Mouse (Mus musculus) heart, embryonic 10.5 days (tissue): Measurements from ENCODE around the gene Zfp451. TPM values are rescaled to one million over a fixed set of nuclear protein-coding genes. Genes with fewer than 3 reads are reported as not detected.
A peak's percentile ranks its signal among the peaks of the same experiment; 100 is the strongest.
"Not testable (repeated sequence)": the region's sequence is repeated elsewhere in the genome, so short reads cannot be mapped to it uniquely, and the experiment has no call there.

Experiments used
- DNase-seq: peaks from one replicate; pipeline ENCODE4 v3.0.0-alpha.2; 2017; ENCODE audit warnings: low spot score
- H3K27ac ChIP-seq: fragments of 300-500 bp; sonication (generic); 2 replicates; pipeline ENCODE4 v1.5.1; 2016; ENCODE audit warnings: mild to moderate bottlenecking
- H3K27me3 ChIP-seq: fragments of 300-500 bp; sonication (generic); 2 replicates; pipeline ENCODE4 v1.6.1; 2016; ENCODE audit warnings: mild to moderate bottlenecking; ENCODE audit not compliant: poor library complexity, insufficient read depth, severe bottlenecking
- H3K36me3 ChIP-seq: fragments of 300-500 bp; sonication (generic); 2 replicates; pipeline ENCODE4 v1.6.1; 2016; ENCODE audit warnings: mild to moderate bottlenecking, moderate library complexity
- H3K4me1 ChIP-seq: fragments of 300-500 bp; sonication (generic); 2 replicates; pipeline ENCODE4 v1.6.1; 2016; ENCODE audit warnings: mild to moderate bottlenecking
- H3K4me3 ChIP-seq: fragments of 300-500 bp; sonication (generic); 2 replicates; pipeline ENCODE4 v1.5.1; 2016; ENCODE audit warnings: mild to moderate bottlenecking, moderate library complexity
- H3K9me3 ChIP-seq: fragments of 300-500 bp; sonication (generic); 2 replicates; pipeline ENCODE4 v1.6.1; 2016; ENCODE audit warnings: mild to moderate bottlenecking, moderate library complexity
- WGBS: fragments of 180-500 bp; shearing (Covaris S2); methylation state at CpG from one replicate; pipeline ENCODE4 v1.1.7; 2016; 5-methylcytosine and 5-hydroxymethylcytosine counted together
- polyA plus RNA-seq: library from polyadenylated mRNA; unstranded; fragments of >200 nt; fragmentation: Nextera tagmentation; extraction: Ambion mirVana; gene quantifications from 2 replicates; pipeline ENCODE4 v1.2.1, GENCODE M21; 2016

Gene Zfp451
- polyA plus RNA-seq, 1 experiment from 2014 or later = 23.5 TPM

DNA sequence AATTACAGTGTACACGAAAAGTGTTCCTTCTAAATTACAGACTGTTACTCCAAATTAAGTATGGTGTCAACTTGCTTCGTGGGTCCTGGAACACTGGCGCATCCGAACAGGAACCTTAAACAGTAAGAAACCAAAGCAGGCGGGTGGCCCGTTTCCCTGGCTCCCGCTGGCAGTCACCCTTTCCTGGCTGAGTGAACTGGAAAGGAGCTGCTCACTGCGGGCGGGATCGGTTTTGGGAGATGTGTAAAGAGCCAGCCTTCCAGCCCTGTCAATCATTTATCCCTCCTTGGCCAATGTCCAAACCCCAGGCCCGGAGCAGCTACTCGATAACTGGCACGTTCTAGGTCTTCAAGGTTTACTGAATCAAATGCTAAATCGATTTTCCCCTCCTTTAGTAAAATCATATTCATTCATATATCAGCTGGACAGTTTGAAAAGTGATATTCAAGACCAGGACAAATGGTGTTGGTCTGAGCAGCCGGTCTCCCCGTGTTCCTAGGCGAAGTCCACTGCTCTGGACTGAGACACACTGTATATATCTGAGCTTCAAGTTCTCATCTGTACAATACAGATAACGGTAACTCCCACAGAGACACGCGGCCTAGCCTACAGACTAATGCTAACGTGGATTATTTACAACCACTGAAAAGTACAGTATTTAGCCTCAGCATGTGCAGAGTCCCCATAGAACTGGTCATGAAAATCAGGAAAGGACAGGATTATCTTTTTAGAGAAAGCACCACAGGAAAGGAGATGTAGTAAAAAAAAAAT, 59.2 kb downstream of the Zfp451 start:
- peaks cover 28% of the 10 kb centered on the region for H3K4me1 ChIP-seq
- 0 out of 2 replicates have a peak overlapping the region, but pooled peaks have one; percentile 89 for H3K4me3 ChIP-seq
- H3K36me3 ChIP-seq = peaks cover 8% of the 10 kb centered on the region
- peak overlapping the region; percentile 29; the same call in 1 of the 2 replicates for H3K27ac ChIP-seq
- no peak for DNase-seq
- no peaks in the 10 kb centered on the region for H3K9me3 ChIP-seq
- H3K27me3 ChIP-seq = no peaks in the 10 kb centered on the region
- WGBS = 81% methylated on average over 21 of the region's 21 CpGs

DNA sequence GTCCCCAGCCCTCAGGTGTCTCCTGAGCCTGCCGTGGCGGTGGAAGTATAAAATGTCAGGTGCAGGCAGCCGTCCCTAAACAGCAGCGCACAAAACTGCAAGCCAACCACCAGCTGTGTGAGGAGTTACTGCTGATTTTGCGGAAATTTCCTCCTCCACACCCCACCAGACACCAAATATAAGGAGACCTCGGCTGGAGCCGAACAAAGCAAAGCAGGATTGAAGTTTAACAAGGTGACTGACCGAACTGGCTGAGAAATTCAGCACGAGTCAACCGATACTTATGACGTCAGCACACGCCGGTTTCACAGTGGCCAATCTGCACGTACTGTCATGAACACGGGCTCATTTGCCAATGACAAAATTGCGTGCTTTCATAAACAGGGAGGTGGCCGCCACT, 60.3 kb downstream of the Zfp451 start:
- Histone ChIP-seq H3K27ac (no peak overlapping the region), H3K36me3 (peaks cover 10% of the 10 kb centered on the region), H3K4me3 (no peak overlapping the region), H3K4me1 (peaks cover 28% of the 10 kb centered on the region), H3K9me3 (no peaks in the 10 kb centered on the region), H3K27me3 (no peaks in the 10 kb centered on the region)
- DNase-seq = no peak
- 94% methylated on average over 17 of the region's 17 CpGs for WGBS

- no peak overlapping the region for H3K27ac ChIP-seq
- H3K4me3 ChIP-seq = no peak overlapping the region
- peaks cover 35% of the 10 kb centered on the region for H3K36me3 ChIP-seq
- DNase-seq = no peak
- H3K4me1 ChIP-seq = peaks cover 12% of the 10 kb centered on the region
- 82% methylated on average over 10 of the region's 10 CpGs for WGBS
- H3K27me3 ChIP-seq = no peaks in the 10 kb centered on the region
- no peaks in the 10 kb centered on the region for H3K9me3 ChIP-seq
Observed at GRCm38 (mm10) chr1:33751283-33751682, 63.1 kb downstream of the Zfp451 start.

DNA sequence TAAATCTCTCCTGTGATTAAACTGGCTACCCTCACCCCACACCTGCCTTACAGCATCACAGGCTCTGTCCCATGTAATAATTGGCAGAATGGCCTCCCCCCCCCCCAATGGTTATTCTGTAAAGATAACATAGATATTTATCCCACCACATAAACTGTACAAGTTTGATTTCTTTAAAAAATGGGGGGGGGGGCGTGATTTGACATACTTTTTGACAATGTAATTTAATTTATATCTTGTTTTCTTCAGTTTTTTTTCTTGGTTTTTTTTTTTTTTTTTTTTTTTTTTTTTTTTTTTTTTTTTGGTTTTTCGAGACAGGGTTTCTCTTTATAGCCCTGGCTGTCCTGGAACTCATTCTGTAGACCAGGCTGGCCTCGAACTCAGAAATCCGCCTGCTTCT, 64.7 kb downstream of the Zfp451 start:
- H3K36me3 ChIP-seq = peaks cover 49% of the 10 kb centered on the region
- 81% methylated on average over 3 of the region's 4 CpGs for WGBS
- not testable (repeated sequence) for H3K27me3 ChIP-seq, H3K27ac ChIP-seq, H3K4me1 ChIP-seq, DNase-seq, H3K9me3 ChIP-seq, H3K4me3 ChIP-seq

GRCm38 (mm10) chr1:33749109-33749508, 65.3 kb downstream of the Zfp451 start:
- no peaks in the 10 kb centered on the region for H3K27me3 ChIP-seq
- H3K36me3 ChIP-seq = peaks cover 54% of the 10 kb centered on the region
- WGBS = 97% methylated on average over 11 of the region's 11 CpGs
- no peak overlapping the region for H3K27ac ChIP-seq
- H3K9me3 ChIP-seq = no peaks in the 10 kb centered on the region
- no peak for DNase-seq
- no peak overlapping the region for H3K4me3 ChIP-seq
- 0 out of 2 replicates have a peak, but pooled peaks cover 2% of the 10 kb centered on the region for H3K4me1 ChIP-seq

- Histone ChIP-seq H3K36me3 (peaks cover 49% of the 10 kb centered on the region), H3K4me3 (no peak overlapping the region), H3K27me3 (no peaks in the 10 kb centered on the region), H3K9me3 (no peaks in the 10 kb centered on the region), H3K4me1 (no peaks in the 10 kb centered on the region), H3K27ac (no peak overlapping the region)
- no peak for DNase-seq
- 94% methylated on average over 4 of the region's 4 CpGs for WGBS
Observed at GRCm38 (mm10) chr1:33745901-33746300, 68.5 kb downstream of the Zfp451 start.

- not testable (repeated sequence) for H3K9me3 ChIP-seq, H3K27ac ChIP-seq, DNase-seq, H3K27me3 ChIP-seq, H3K4me1 ChIP-seq, H3K4me3 ChIP-seq
- H3K36me3 ChIP-seq = peaks cover 56% of the 10 kb centered on the region
- WGBS = 89% methylated on average over 9 of the region's 9 CpGs
Observed at GRCm38 (mm10) chr1:33744815-33745214, 69.6 kb downstream of the Zfp451 start.

GRCm38 (mm10) chr1:33742903-33743302, 71.5 kb downstream of the Zfp451 start:
- Histone ChIP-seq H3K27ac (no peak overlapping the region), H3K4me1 (no peaks in the 10 kb centered on the region), H3K4me3 (no peak overlapping the region), H3K27me3 (no peaks in the 10 kb centered on the region), H3K9me3 (no peaks in the 10 kb centered on the region), H3K36me3 (peaks cover 54% of the 10 kb centered on the region)
- DNase-seq = no peak
- WGBS = 20% methylated on average over 8 of the region's 8 CpGs

DNA sequence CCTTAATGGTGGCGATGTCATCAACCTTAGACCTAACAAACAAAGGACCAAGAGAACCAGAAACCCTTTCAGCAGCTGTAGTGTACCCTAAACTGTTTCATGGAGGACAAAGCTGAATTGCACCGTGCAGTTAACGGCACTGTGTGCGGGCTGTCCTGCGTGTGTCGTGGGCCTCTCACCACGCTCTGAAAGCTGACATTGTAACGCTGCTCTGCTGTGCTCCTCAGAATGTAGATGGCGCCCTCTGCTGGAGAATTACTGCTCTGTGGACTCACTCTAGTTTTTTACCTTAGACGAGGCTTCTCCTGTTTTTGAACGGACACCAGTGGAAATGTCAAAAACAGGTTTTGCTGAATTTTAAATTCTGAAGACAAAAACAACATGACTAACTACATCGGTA, 75.1 kb downstream of the Zfp451 start:
- Histone ChIP-seq H3K27ac (no peak overlapping the region), H3K36me3 (peaks cover 55% of the 10 kb centered on the region), H3K4me3 (no peak overlapping the region), H3K4me1 (no peaks in the 10 kb centered on the region), H3K27me3 (no peaks in the 10 kb centered on the region), H3K9me3 (no peaks in the 10 kb centered on the region)
- no peak for DNase-seq
- 42% methylated on average over 12 of the region's 12 CpGs for WGBS

DNA sequence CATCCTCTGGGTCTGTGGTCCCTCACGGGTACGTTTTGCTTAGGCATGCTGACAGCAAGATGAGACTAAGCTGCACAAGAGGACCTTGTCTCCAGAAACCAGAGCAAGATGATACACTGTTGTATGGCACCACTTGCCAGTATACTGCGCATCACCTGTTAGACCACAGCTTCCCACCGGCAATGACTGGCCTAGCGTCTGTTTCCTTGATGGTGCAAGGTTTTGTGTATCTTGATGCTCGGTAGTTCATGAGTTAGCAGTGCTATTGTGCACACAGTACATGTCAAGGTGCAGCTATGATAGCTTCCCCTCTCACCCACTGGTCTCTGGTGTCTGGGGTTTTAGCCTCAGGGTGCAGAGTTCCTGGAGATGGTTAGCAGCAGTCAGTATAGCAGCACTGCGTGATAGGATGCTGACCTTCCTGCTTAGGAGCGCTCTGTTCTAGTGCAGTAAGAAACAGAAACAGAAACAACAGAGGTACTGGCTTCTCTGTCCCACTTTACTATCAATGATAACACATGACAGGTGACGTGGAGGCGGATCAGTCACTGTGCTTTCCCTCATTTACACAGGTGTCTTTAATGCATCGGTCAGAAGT, 75.6 kb downstream of the Zfp451 start:
- H3K36me3 ChIP-seq = peaks cover 52% of the 10 kb centered on the region
- 83% methylated on average over 11 of the region's 11 CpGs for WGBS

GRCm38 (mm10) chr1:33738281-33738680, 76.1 kb downstream of the Zfp451 start:
- no peak for DNase-seq
- 94% methylated on average over 11 of the region's 11 CpGs for WGBS
- Histone ChIP-seq H3K4me1 (no peaks in the 10 kb centered on the region), H3K27me3 (no peaks in the 10 kb centered on the region), H3K9me3 (no peaks in the 10 kb centered on the region), H3K4me3 (no peak overlapping the region), H3K36me3 (peaks cover 52% of the 10 kb centered on the region), H3K27ac (no peak overlapping the region)

More for the DNA sequence above, 75.6 kb downstream of the Zfp451 start:
- H3K4me3 ChIP-seq = no peak overlapping the region
- no peak overlapping the region for H3K27ac ChIP-seq
- H3K4me1 ChIP-seq = no peaks in the 10 kb centered on the region
- H3K9me3 ChIP-seq = no peaks in the 10 kb centered on the region
- no peak for DNase-seq
- H3K27me3 ChIP-seq = no peaks in the 10 kb centered on the region

DNA sequence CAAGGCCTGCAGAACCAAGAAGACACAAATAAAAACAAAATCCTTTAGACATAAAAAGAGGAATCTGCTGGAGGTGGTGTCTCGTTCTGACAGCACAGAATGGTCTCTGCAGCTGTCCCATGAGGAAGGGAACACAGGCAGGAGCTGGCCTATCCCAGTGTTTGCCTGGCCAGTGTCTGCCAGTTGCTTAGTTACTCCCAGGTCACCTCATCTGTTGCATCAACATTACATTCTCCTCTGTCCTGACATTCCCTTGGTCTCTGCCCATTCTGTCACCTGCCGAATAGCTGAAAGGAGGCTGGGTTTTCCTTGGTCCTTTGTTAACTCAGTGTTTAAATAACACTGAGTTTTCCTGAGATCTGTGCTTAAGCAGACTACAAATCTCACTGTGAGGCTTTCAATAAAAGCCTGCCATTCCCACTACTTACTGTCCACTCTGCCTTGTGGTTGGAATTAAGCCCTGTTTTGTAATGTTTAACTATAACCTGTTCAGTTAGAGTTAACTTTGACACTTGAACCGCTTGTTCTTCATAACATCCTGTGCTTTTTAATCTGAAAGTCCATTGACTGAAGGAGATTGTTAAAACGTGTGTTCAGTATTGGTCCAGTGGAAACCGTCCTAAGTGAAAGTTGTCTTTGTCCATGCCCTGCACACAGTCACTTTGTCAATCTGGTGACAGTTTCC, 80.3 kb downstream of the Zfp451 start:
- Histone ChIP-seq H3K9me3 (no peaks in the 10 kb centered on the region), H3K27ac (no peak overlapping the region), H3K36me3 (peaks cover 69% of the 10 kb centered on the region), H3K27me3 (no peaks in the 10 kb centered on the region), H3K4me3 (no peak overlapping the region), H3K4me1 (no peaks in the 10 kb centered on the region)
- whole genome bisulfite sequencing = 71% methylated on average over 5 of the region's 5 CpGs
- DNase-seq = no peak

GRCm38 (mm10) chr1:33733044-33733443, 81.4 kb downstream of the Zfp451 start:
- no peak for DNase-seq
- H3K27ac ChIP-seq = no peak overlapping the region
- H3K36me3 ChIP-seq = peaks cover 72% of the 10 kb centered on the region
- WGBS = 81% methylated on average over 9 of the region's 9 CpGs
- H3K27me3 ChIP-seq = no peaks in the 10 kb centered on the region
- H3K4me3 ChIP-seq = no peak overlapping the region
- no peaks in the 10 kb centered on the region for H3K4me1 ChIP-seq
- H3K9me3 ChIP-seq = no peaks in the 10 kb centered on the region
